Mouse (Mus musculus) liver, embryonic 12.5 days (tissue): Measurements from ENCODE around the gene Pigp. TPM values are rescaled to one million over a fixed set of nuclear protein-coding genes. Genes with fewer than 3 reads are reported as not detected.

Experiments used
- ATAC-seq: fragments of 200-750 bp; cut with Nextera tagmentation; 2 replicates; pipeline ENCODE4 v1.8.0; 2017; ENCODE audit warnings: moderate number of reproducible peaks, mild to moderate bottlenecking, moderate library complexity
- H3K27ac ChIP-seq: fragments of 300-500 bp; sonication (generic); 2 replicates; pipeline ENCODE4 v1.5.1; 2016; ENCODE audit warnings: mild to moderate bottlenecking
- H3K27me3 ChIP-seq: fragments of 300-500 bp; sonication (generic); replicated peaks from 2 replicates; pipeline ENCODE4 v1.6.1; 2016; ENCODE audit warnings: mild to moderate bottlenecking, moderate library complexity
- H3K36me3 ChIP-seq: fragments of 300-500 bp; sonication (generic); 2 replicates; pipeline ENCODE4 v1.6.1; 2016; ENCODE audit warnings: mild to moderate bottlenecking, moderate library complexity
- H3K4me1 ChIP-seq: fragments of 300-500 bp; sonication (generic); 2 replicates; pipeline ENCODE4 v1.6.1; 2016
- H3K4me2 ChIP-seq: fragments of 300-500 bp; sonication (generic); 2 replicates; pipeline ENCODE4 v1.6.1; 2016; ENCODE audit warnings: mild to moderate bottlenecking, moderate library complexity
- H3K4me3 ChIP-seq: fragments of 300-500 bp; sonication (generic); 2 replicates; pipeline ENCODE4 v1.5.1; 2016; ENCODE audit warnings: mild to moderate bottlenecking, moderate library complexity
- H3K9ac ChIP-seq: fragments of 300-500 bp; sonication (generic); 2 replicates; pipeline ENCODE4 v1.6.1; 2016; ENCODE audit warnings: mild to moderate bottlenecking, moderate library complexity
- H3K9me3 ChIP-seq: fragments of 300-500 bp; sonication (generic); replicated peaks from 2 replicates; pipeline ENCODE4 v1.6.1; 2016; ENCODE audit warnings: mild to moderate bottlenecking, moderate library complexity
- WGBS: fragments of 180-500 bp; shearing (Covaris S2); methylation state at CpG from one replicate; pipeline ENCODE4 v1.1.7; 2016; ENCODE audit not compliant: insufficient replicate concordance; 5-methylcytosine and 5-hydroxymethylcytosine counted together
- polyA plus RNA-seq: library from polyadenylated mRNA; unstranded; fragments of >200 nt; fragmentation: Nextera tagmentation; extraction: Ambion mirVana; gene quantifications from 2 replicates; pipeline ENCODE4 v1.2.1, GENCODE M21; 2016

Pigp gene
- polyA plus RNA-seq, 1 experiment from 2014 or later: 53.7 TPM

GRCm38 (mm10) chr16:94383277-94383676 is 11.6 kb upstream of the Pigp start:
- Histone ChIP-seq H3K4me2 (no peak overlapping the region), H3K4me3 (no peak overlapping the region), H3K9me3 (no peaks in the 10 kb centered on the region), H3K4me1 (peaks cover 11% of the 10 kb centered on the region), H3K27me3 (no peaks in the 10 kb centered on the region), H3K27ac (no peak overlapping the region), H3K36me3 (no peaks in the 10 kb centered on the region), H3K9ac (no peak overlapping the region)
- WGBS: 83% methylated on average over 3 of the region's 3 CpGs
- no peak for ATAC-seq

DNA sequence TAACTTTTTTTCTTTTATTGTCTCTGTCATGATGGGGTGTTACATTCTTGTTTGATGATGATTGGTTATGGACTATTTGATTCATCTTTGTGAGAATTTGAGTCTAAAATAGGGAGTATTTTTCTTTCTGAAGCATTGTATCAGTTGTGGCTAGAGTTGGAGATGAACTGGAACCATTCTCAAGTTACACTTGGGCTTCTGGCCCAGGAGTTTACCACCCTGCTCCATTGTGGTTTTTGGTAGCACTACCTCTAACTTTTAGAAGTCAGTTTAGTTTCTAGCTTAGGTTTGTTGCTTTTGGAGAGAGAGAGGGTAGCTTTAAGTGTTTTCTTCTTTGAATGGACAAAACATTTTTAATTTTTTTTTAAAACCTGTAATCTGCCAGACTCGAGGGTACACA is 7.7 kb upstream of the Pigp start:
- Histone ChIP-seq H3K9ac (no peak overlapping the region), H3K9me3 (no peaks in the 10 kb centered on the region), H3K27me3 (no peaks in the 10 kb centered on the region), H3K4me1 (peaks cover 15% of the 10 kb centered on the region), H3K36me3 (no peaks in the 10 kb centered on the region), H3K27ac (no peak overlapping the region), H3K4me2 (no peak overlapping the region), H3K4me3 (no peak overlapping the region)
- no peak for ATAC-seq
- WGBS: 54% methylated on average over 1 of the region's 1 CpGs

DNA sequence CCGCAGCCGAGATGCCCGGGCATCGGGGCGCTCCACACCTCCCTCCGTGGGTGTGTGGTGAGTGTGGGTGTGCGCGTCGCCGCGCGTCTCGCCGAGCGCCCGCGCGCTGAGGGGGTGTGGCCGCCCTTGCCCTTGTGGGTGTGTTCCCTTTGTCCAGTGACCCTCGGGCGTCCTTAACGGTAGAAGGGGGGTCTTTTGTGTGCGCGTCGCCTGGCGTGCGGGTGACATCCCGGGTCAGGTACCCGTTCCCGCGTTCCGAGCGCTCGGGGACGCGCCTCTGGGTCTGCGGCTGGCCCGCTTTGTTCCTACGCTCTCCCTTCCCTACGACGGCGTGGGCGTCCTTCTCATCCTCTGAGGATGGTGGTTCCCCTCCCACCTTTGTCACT is 734 bp downstream of the Pigp start:
- Histone ChIP-seq H3K9ac (peak overlapping the region; percentile 85), H3K27me3 (no peaks in the 10 kb centered on the region), H3K4me1 (peaks cover 40% of the 10 kb centered on the region), H3K4me3 (peak overlapping the region; percentile 87), H3K27ac (peak overlapping the region; percentile 86), H3K9me3 (no peaks in the 10 kb centered on the region), H3K4me2 (peak overlapping the region; percentile 100), H3K36me3 (no peaks in the 10 kb centered on the region; the same call in 1 of the 2 replicates)
- WGBS: under 1% methylated on average over 43 of the region's 43 CpGs
- peak; percentile 84 for ATAC-seq

DNA sequence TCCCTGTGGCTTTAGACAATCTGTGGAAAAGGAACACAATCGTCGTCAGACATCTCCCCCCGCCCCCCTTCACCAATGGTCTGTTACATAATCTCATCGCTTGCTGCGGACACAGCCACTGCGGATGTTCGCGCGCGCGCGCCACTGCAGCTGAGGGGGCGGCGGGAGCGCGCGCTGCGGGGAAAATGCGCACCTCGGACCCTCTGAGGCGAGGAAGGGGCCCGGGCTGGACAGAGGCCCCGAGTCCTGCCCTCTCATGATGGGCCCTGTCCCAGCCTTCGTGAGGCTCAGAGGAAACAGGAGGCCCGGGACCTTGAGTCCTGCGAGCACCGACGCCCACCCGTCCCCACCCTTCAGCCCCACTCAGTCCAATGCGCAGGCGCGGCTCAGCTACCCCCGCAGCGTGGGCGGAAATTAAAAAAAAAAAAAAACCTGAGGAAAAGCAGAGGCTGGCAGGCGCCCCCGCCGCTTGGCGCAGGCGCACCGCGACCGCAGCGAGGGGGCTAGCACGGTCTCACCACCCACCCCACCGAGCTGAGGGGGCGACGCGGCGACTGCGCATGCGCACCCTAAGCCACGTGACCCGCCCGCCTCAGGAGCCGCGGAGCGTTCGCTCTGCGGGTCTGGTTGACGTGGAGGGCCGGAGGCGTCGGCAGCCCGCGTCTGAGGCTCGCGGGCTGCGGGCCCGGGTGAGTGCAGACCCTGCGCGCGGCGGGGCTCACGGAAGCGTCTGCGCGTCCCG is 1.3 kb downstream of the Pigp start, which contains the start of gene Ttc3:
Ttc3 (plus strand) TSS at position 446 of the 742 bp plus-strand sequence.
- Histone ChIP-seq H3K4me3 (peak within 1 kb of the TSS; percentile 87), H3K9ac (peak within 1 kb of the TSS; percentile 85), H3K9me3 (no peaks in the 10 kb centered on the region), H3K4me1 (peaks cover 40% of the 10 kb centered on the region), H3K36me3 (no peaks in the 10 kb centered on the region; the same call in 1 of the 2 replicates), H3K27me3 (no peaks in the 10 kb centered on the region), H3K27ac (peak within 1 kb of the TSS; percentile 86), H3K4me2 (peak within 1 kb of the TSS; percentile 100)
- ATAC-seq: peak; percentile 82
- WGBS: under 1% methylated on average over 78 of the region's 79 CpGs

DNA sequence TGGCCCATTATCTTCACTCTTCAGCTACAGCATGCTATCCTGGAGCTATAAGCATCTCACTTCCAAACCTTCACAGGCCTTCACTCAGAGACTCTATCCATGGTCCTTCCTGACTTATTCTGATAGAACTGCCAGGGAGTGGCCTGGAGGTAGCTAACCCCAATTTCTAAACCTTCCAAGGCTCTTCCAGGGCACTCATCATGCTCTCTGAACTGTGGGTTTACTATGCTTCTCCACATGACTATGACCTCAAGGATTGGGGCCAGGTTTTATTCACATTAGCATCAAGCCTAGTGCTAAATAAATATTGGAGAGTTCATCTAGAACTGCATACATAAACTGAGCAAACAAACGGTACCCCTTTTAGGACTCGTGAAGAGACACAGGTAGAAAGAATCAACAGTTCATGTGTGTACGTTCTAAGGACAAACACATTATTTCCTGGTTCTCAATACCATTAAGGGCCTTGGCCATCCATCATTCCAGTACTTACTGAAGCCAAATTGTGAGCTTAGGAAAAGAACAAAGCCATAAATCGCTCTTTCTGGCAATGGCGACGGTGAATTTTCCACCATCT is 2.0 kb downstream of the Pigp start:
- Histone ChIP-seq H3K27me3 (no peaks in the 10 kb centered on the region), H3K9me3 (no peaks in the 10 kb centered on the region), H3K27ac (peak overlapping the region; percentile 86), H3K4me3 (peak overlapping the region; percentile 87), H3K4me2 (peak overlapping the region; percentile 100), H3K9ac (peak overlapping the region; percentile 85), H3K4me1 (peaks cover 40% of the 10 kb centered on the region), H3K36me3 (no peaks in the 10 kb centered on the region; the same call in 1 of the 2 replicates)
- 11% methylated on average over 6 of the region's 6 CpGs for WGBS
- no peak for ATAC-seq

DNA sequence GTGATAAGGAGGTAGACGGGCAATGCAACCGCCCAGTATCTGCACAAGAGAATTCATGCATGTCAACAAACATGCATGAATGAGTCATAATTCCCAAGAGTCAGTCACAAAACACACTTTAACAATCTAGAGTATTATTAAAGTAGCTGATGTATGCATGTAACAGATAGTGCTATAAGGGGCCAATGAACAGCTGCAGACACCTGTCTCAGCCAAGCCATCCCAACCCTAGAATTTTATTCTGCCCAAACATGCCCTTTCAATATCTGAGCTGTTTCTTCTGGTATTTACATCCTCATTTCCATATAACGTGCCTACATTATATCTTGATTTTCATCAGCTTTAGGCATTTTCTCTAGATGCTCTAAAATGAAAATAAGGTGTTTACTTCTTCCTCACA is 6.2 kb downstream of the Pigp start:
- H3K27ac ChIP-seq: no peak overlapping the region
- H3K4me1 ChIP-seq: peaks cover 23% of the 10 kb centered on the region
- H3K36me3 ChIP-seq: no peaks in the 10 kb centered on the region; the same call in 1 of the 2 replicates
- no peak for ATAC-seq
- no peak overlapping the region for H3K9ac ChIP-seq
- H3K9me3 ChIP-seq: no peaks in the 10 kb centered on the region
- WGBS: 75% methylated on average over 3 of the region's 3 CpGs
- H3K27me3 ChIP-seq: no peaks in the 10 kb centered on the region
- H3K4me2 ChIP-seq: no peak overlapping the region
- no peak overlapping the region for H3K4me3 ChIP-seq

DNA sequence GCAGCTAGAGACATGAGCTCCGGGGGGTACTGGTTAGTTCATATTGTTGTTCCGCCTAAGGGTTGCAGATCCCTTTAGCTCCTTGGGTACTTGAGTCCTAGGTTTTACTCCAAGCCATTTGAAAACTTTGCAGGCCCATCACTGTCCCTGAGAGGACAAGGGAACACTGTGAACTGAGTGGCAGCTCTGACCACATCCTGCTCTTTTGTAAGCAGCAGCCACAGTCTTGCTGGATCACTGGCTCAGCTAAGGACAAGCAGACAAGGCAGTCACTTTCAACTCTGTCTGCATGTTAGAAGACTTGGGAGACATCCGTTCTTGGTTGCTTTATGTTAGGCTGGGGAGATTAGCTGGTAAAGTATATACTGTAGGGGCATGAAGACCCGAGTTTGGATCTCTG is 7.8 kb downstream of the Pigp start:
- no peak overlapping the region for H3K9ac ChIP-seq
- ATAC-seq: no peak
- no peaks in the 10 kb centered on the region; the same call in 1 of the 2 replicates for H3K36me3 ChIP-seq
- no peak overlapping the region for H3K4me2 ChIP-seq
- no peaks in the 10 kb centered on the region for H3K9me3 ChIP-seq
- H3K27me3 ChIP-seq: no peaks in the 10 kb centered on the region
- H3K4me3 ChIP-seq: no peak overlapping the region
- WGBS: 63% methylated on average over 4 of the region's 4 CpGs
- no peak overlapping the region for H3K27ac ChIP-seq
- H3K4me1 ChIP-seq: peaks cover 12% of the 10 kb centered on the region

DNA sequence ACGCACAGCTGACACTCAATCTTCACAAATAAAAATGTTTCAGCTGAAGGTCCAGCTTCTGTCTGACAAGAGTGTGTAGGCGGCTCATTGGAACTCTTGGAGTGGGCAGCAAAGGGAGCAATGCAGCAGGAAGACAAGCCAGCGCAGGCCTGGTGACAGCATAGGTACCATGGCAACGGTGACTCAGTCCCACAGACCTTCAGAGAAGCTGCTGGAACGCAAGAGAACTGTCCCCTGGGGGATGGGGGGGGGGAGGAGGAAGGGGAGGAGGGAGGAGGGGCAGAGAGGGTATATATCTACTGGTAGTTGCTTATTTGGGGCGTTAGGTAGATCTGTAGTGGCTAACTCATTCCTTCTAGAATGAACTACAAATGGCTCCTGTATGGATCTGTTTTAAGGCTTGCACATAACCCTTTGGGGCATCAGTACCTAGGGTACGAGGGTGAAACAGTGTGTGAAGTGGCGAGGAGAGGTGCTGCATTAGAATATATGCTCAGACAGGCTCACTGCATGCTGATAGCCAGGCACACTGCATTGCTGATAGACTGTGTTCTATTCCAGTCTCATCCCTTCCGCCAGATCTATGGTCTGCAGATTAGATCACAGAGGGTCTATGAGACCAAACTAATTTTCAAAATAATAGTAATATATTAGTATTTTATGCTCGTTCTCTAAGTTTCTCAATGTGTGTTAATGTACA is 9.3 kb downstream of the Pigp start:
- Histone ChIP-seq H3K27ac (no peak overlapping the region), H3K36me3 (no peaks in the 10 kb centered on the region)
- no peak for ATAC-seq

DNA sequence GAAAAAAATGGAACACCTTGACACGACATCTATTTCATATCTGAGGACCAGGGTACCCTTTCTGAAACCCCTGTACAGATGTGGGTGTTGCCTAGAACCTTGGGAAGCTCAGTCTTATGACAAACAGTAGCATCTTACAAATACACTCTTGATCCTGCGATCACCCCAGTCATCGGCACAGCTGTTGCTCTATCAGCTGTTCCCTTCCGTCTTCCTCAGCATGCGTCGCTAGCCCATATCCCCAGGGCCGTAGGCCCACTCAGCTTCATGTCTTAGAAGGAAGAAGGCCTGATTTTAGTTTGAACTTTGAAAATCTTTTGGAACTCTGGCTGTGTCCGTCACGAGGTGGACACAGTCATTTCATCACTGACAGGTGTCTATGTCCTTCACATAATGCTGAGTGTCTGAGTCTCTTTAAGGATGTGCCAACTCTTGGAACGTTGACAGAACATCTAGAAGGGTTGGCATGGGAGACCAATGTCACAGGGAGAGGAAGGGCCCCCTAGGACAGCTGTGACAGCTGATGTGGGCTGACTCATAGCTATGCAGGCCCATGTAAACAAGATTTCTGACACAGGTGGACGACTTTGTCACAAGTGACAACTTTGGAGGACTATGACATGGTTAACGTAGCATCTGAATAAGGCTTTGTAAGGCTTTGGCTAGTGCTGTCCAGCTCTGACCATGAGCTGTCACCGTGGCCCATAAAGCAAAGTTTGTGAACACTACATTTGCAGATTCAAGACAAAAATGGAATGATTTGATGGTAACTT is 10.9 kb downstream of the Pigp start:
- Histone ChIP-seq H3K9me3 (no peaks in the 10 kb centered on the region), H3K4me3 (no peak overlapping the region), H3K27ac (no peak overlapping the region), H3K4me2 (no peak overlapping the region), H3K9ac (no peak overlapping the region), H3K27me3 (no peaks in the 10 kb centered on the region), H3K36me3 (no peaks in the 10 kb centered on the region), H3K4me1 (peaks cover 25% of the 10 kb centered on the region)
- no peak for ATAC-seq
- 79% methylated on average over 13 of the region's 13 CpGs for WGBS

More for the DNA sequence above, 9.3 kb downstream of the Pigp start:
- Histone ChIP-seq H3K4me2 (no peak overlapping the region), H3K9ac (no peak overlapping the region), H3K9me3 (no peaks in the 10 kb centered on the region), H3K4me3 (no peak overlapping the region), H3K27me3 (no peaks in the 10 kb centered on the region), H3K4me1 (peaks cover 18% of the 10 kb centered on the region)
- 44% methylated on average over 10 of the region's 10 CpGs for WGBS

- no peaks in the 10 kb centered on the region for H3K36me3 ChIP-seq
- 0 out of 2 replicates have a peak overlapping the region, but pooled peaks have one; percentile 3 for H3K4me2 ChIP-seq
- H3K27me3 ChIP-seq: no peaks in the 10 kb centered on the region
- 0 out of 2 replicates have a peak overlapping the region, but pooled peaks have one; percentile 14 for H3K27ac ChIP-seq
- peaks cover 25% of the 10 kb centered on the region for H3K4me1 ChIP-seq
- WGBS: 26% methylated on average over 3 of the region's 3 CpGs
- no peak overlapping the region for H3K4me3 ChIP-seq
- no peaks in the 10 kb centered on the region for H3K9me3 ChIP-seq
- no peak overlapping the region for H3K9ac ChIP-seq
- ATAC-seq: peak; percentile 76
These were observed 13.6 kb downstream of the Pigp start for GRCm38 (mm10) chr16:94358091-94358490.

DNA sequence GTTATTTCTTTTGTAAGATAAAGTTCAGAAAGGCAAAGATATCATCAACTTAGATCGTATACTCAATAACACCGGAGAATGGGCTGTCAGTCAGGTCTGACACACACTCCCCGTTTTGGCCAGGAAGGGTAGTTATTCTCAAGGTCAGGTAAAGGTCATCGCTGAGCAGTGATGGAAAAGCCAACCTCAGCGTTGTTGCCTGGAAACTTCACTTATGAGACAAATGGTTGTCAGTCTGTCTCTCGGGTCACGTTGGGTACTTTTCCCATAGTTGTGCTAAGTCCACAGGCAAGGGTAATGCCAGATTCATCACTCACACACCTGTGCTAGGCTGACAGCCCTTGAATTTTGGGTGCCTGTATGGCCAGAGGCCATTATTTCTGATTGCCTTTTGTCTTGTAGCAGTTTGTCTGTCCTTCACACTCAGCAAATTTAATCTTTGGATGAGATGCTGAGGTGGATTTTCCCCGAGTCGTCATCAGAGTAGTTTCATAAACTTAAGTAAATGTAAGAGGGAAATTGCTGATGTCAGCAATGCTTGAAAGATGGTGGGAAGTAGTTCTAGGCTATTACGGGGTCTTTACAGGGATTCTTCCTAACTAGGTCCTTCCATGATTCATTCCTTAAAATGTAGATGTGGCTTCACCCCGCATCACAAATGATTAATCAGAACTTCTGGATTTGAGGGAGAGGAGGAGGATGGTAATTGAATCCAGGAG is 14.7 kb downstream of the Pigp start:
- Histone ChIP-seq H3K36me3 (no peaks in the 10 kb centered on the region), H3K4me1 (peaks cover 18% of the 10 kb centered on the region), H3K9ac (no peak overlapping the region), H3K4me2 (no peak overlapping the region), H3K9me3 (no peaks in the 10 kb centered on the region), H3K4me3 (no peak overlapping the region), H3K27me3 (no peaks in the 10 kb centered on the region), H3K27ac (no peak overlapping the region)
- no peak for ATAC-seq
- WGBS: 66% methylated on average over 11 of the region's 11 CpGs
